Mouse (Mus musculus): ENCODE measurements around the gene Ddx19b. TPM values are rescaled to one million over a fixed set of nuclear protein-coding genes. Genes with fewer than 3 reads are reported as not detected.
"Not testable (repeated sequence)": the region's sequence is repeated elsewhere in the genome, so short reads cannot be mapped to it uniquely, and the experiment has no call there.

Ddx19b gene
- 6.0 and 7.2 TPM in 2 replicates for polyA plus RNA-seq (2014; fragmentation: Nextera tagmentation; extraction: Ambion mirVana)

DNA sequence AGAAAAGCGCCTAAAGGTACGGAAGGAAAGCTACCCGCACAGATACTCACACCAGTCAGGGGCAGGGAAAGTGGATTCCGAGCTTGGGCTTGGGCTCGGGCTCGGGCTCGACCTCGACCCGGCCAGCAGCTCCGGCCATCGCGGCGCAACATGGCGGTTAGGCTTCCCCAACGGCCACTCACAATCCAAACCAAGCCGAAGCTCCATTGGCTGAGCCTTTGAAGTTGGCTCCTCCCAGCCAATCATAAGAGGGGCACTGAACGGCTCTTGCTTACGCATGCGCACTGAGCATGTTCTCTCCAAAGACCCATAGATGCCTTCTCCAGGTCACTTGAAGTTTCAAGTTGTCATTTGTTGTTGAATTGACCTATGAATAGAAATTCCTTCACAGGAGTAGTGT is at the start of gene Ddx19b:
Gene Ddx19b (minus strand): TSS at position 180 of the 400 bp plus-strand sequence.
- Histone ChIP-seq H3K27ac (ENCODE audit: low read depth, low read length) (no peak within 1 kb of the TSS), H3K36me3 (ENCODE audit: control insufficient read depth, insufficient read depth, low read length) (no peaks in the 10 kb centered on the region), H3K9ac (ENCODE audit: low read depth, low read length) (no peak within 1 kb of the TSS), H3K4me2 (replicated peaks; ENCODE audit: low read depth, low read length) (no peak within 1 kb of the TSS), H3K4me1 (replicated peaks; ENCODE audit: control insufficient read depth, insufficient read depth, low read length) (peaks cover 9% of the 10 kb centered on the region), H3K27me3 (ENCODE audit: control insufficient read depth, insufficient read depth, low read length) (no peaks in the 10 kb centered on the region), H3K4me3 (ENCODE audit: low read depth, low read length) (no peak within 1 kb of the TSS), H3K9me3 (ENCODE audit: control insufficient read depth, low read length) (no peaks in the 10 kb centered on the region)
- no peak for ATAC-seq (ENCODE audit: low FRiP score)
- 92% methylated on average over 19 of the region's 19 CpGs for WGBS
- DNase-seq (ENCODE audit: low spot score) = no peak

GRCm38 (mm10) chr8:111079861-111080271 is 48.3 kb upstream of the Ddx19b start:
- Histone ChIP-seq H3K27me3 (ENCODE audit: control insufficient read depth, insufficient read depth, low read length) (no peaks in the 10 kb centered on the region), H3K4me1 (replicated peaks; ENCODE audit: control insufficient read depth, insufficient read depth, low read length) (peaks cover 4% of the 10 kb centered on the region), H3K4me3 (ENCODE audit: low read depth, low read length) (no peak overlapping the region), H3K9ac (ENCODE audit: low read depth, low read length) (no peak overlapping the region), H3K27ac (ENCODE audit: low read depth, low read length) (no peak overlapping the region), H3K36me3 (ENCODE audit: control insufficient read depth, insufficient read depth, low read length) (no peaks in the 10 kb centered on the region), H3K4me2 (replicated peaks; ENCODE audit: low read depth, low read length) (no peak overlapping the region; the same call in 1 of the 2 replicates), H3K9me3 (ENCODE audit: control insufficient read depth, low read length) (no peaks in the 10 kb centered on the region)
- ATAC-seq (ENCODE audit: low FRiP score) (no peak), DNase-seq (ENCODE audit: low spot score) (peak; percentile 30)
- WGBS = 34% methylated on average over 6 of the region's 6 CpGs

DNA sequence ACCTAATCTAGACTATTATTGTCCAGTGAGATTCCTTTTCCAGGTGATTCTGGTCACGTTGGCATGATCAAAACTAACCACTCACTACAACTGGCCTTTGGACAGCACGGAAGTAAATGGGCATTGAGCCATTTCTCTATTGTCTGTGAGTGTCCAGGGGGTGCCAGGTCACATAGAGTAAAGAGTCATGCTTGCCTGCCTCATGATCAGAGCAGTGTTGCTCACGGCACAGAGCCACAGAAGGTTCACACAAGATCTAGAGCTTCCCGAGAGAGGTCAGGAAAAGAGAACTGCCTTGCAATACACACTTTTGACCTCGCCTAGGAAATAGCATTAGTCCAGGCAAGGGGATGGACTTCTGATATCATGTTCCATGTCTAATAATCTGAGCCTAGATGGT is 47.9 kb upstream of the Ddx19b start:
- 65% methylated on average over 5 of the region's 5 CpGs for WGBS
- H3K27ac ChIP-seq (ENCODE audit: low read depth, low read length) = no peak overlapping the region
- no peak for ATAC-seq (ENCODE audit: low FRiP score)

GRCm38 (mm10) chr8:111075926-111076325 is 44.4 kb upstream of the Ddx19b start:
- no peak for DNase-seq (ENCODE audit: low spot score)
- no peaks in the 10 kb centered on the region for H3K36me3 ChIP-seq (ENCODE audit: control insufficient read depth, insufficient read depth, low read length)
- H3K27ac ChIP-seq (ENCODE audit: low read depth, low read length) = no peak overlapping the region
- no peak for ATAC-seq (ENCODE audit: low FRiP score)
- 77% methylated on average over 3 of the region's 3 CpGs for WGBS
- H3K4me2 ChIP-seq (replicated peaks; ENCODE audit: low read depth, low read length) = no peak overlapping the region
- no peaks in the 10 kb centered on the region for H3K27me3 ChIP-seq (ENCODE audit: control insufficient read depth, insufficient read depth, low read length)
- no peak overlapping the region for H3K4me3 ChIP-seq (ENCODE audit: low read depth, low read length)
- H3K4me1 ChIP-seq (replicated peaks; ENCODE audit: control insufficient read depth, insufficient read depth, low read length) = peaks cover 4% of the 10 kb centered on the region; the same call in 1 of the 2 replicates
- no peaks in the 10 kb centered on the region for H3K9me3 ChIP-seq (ENCODE audit: control insufficient read depth, low read length)
- H3K9ac ChIP-seq (ENCODE audit: low read depth, low read length) = no peak overlapping the region

More for the DNA sequence above, 47.9 kb upstream of the Ddx19b start:
- peaks cover 4% of the 10 kb centered on the region for H3K4me1 ChIP-seq (replicated peaks; ENCODE audit: control insufficient read depth, insufficient read depth, low read length)
- no peak overlapping the region for H3K9ac ChIP-seq (ENCODE audit: low read depth, low read length)
- H3K36me3 ChIP-seq (ENCODE audit: control insufficient read depth, insufficient read depth, low read length) = no peaks in the 10 kb centered on the region
- no peak for DNase-seq (ENCODE audit: low spot score)
- no peak overlapping the region for H3K4me2 ChIP-seq (replicated peaks; ENCODE audit: low read depth, low read length)
- H3K9me3 ChIP-seq (ENCODE audit: control insufficient read depth, low read length) = no peaks in the 10 kb centered on the region
- H3K4me3 ChIP-seq (ENCODE audit: low read depth, low read length) = no peak overlapping the region
- H3K27me3 ChIP-seq (ENCODE audit: control insufficient read depth, insufficient read depth, low read length) = no peaks in the 10 kb centered on the region

GRCm38 (mm10) chr8:111068660-111069059 is 37.1 kb upstream of the Ddx19b start:
- not testable (repeated sequence) for H3K9ac ChIP-seq (ENCODE audit: low read depth, low read length); H3K27me3 ChIP-seq (ENCODE audit: control insufficient read depth, insufficient read depth, low read length); DNase-seq (ENCODE audit: low spot score); ATAC-seq (ENCODE audit: low FRiP score); H3K9me3 ChIP-seq (ENCODE audit: control insufficient read depth, low read length); H3K4me1 ChIP-seq (replicated peaks; ENCODE audit: control insufficient read depth, insufficient read depth, low read length); H3K4me3 ChIP-seq (ENCODE audit: low read depth, low read length); H3K4me2 ChIP-seq (replicated peaks; ENCODE audit: low read depth, low read length); H3K36me3 ChIP-seq (ENCODE audit: control insufficient read depth, insufficient read depth, low read length); H3K27ac ChIP-seq (ENCODE audit: low read depth, low read length)
- WGBS = 95% methylated on average over 9 of the region's 9 CpGs

- no peak for DNase-seq (ENCODE audit: low spot score)
- Histone ChIP-seq H3K27me3 (ENCODE audit: control insufficient read depth, insufficient read depth, low read length) (no peaks in the 10 kb centered on the region), H3K9me3 (ENCODE audit: control insufficient read depth, low read length) (no peaks in the 10 kb centered on the region), H3K4me2 (replicated peaks; ENCODE audit: low read depth, low read length) (no peak overlapping the region), H3K27ac (ENCODE audit: low read depth, low read length) (no peak overlapping the region), H3K4me1 (replicated peaks; ENCODE audit: control insufficient read depth, insufficient read depth, low read length) (no peaks in the 10 kb centered on the region), H3K9ac (ENCODE audit: low read depth, low read length) (no peak overlapping the region), H3K4me3 (ENCODE audit: low read depth, low read length) (no peak overlapping the region), H3K36me3 (ENCODE audit: control insufficient read depth, insufficient read depth, low read length) (no peaks in the 10 kb centered on the region)
- 23% methylated on average over 10 of the region's 10 CpGs for WGBS
- ATAC-seq (ENCODE audit: low FRiP score) = no peak
Observed at GRCm38 (mm10) chr8:111067439-111067838, 35.9 kb upstream of the Ddx19b start.

DNA sequence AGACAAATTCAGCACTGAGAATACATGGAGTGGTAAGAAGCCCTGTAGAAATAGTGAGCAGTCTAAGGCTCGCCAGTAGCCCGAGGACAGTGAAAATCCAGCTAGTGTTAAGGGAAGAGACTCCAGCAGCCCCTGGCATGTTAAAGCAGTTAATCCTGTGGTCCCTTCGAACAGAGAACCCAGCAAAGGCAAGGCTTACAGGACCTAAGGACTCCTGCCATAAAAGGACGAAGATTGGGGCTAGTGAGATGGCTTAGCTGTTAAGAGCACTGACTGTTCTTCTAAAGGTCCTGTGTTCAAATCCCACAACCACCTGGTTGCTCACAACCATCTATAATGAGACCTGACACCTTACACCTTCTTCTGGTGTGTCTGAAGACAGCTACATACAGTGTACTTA is 34.8 kb upstream of the Ddx19b start:
- Histone ChIP-seq H3K4me2 (replicated peaks; ENCODE audit: low read depth, low read length) (no peak overlapping the region), H3K9ac (ENCODE audit: low read depth, low read length) (no peak overlapping the region), H3K9me3 (ENCODE audit: control insufficient read depth, low read length) (no peaks in the 10 kb centered on the region), H3K4me3 (ENCODE audit: low read depth, low read length) (no peak overlapping the region), H3K4me1 (replicated peaks; ENCODE audit: control insufficient read depth, insufficient read depth, low read length) (no peaks in the 10 kb centered on the region), H3K36me3 (ENCODE audit: control insufficient read depth, insufficient read depth, low read length) (no peaks in the 10 kb centered on the region), H3K27ac (ENCODE audit: low read depth, low read length) (no peak overlapping the region), H3K27me3 (ENCODE audit: control insufficient read depth, insufficient read depth, low read length) (no peaks in the 10 kb centered on the region)
- ATAC-seq (ENCODE audit: low FRiP score) (no peak), DNase-seq (ENCODE audit: low spot score) (no peak)
- WGBS = 83% methylated on average over 4 of the region's 4 CpGs

DNA sequence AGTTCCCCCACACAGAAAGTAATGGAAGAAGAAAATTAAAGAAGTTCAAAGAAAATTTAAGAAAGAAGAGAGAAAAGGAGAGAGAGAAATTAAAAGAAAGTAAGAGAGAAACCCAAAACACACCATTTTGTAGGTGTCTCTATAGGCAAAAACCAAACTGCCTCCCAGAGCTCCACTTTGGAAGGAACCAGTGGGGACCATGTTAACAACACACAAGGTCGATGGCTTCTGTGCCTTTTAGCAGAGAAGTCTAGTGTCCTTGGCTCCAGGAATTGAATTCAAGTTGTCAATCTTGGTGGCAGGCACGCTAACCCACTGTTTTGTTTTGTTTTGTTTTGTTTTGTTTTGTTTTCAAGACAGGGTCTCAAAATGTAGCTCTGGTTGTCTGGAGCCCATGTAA is 31.3 kb upstream of the Ddx19b start:
- ATAC-seq (ENCODE audit: low FRiP score) (no peak), DNase-seq (ENCODE audit: low spot score) (no peak)
- Histone ChIP-seq H3K4me2 (replicated peaks; ENCODE audit: low read depth, low read length) (peak overlapping the region; percentile 15; the same call in 1 of the 2 replicates), H3K27ac (ENCODE audit: low read depth, low read length) (no peak overlapping the region), H3K4me3 (ENCODE audit: low read depth, low read length) (peak overlapping the region; percentile 68; the same call in 1 of the 2 replicates), H3K27me3 (ENCODE audit: control insufficient read depth, insufficient read depth, low read length) (no peaks in the 10 kb centered on the region), H3K36me3 (ENCODE audit: control insufficient read depth, insufficient read depth, low read length) (no peaks in the 10 kb centered on the region), H3K4me1 (replicated peaks; ENCODE audit: control insufficient read depth, insufficient read depth, low read length) (no peaks in the 10 kb centered on the region), H3K9ac (ENCODE audit: low read depth, low read length) (no peak overlapping the region), H3K9me3 (ENCODE audit: control insufficient read depth, low read length) (no peaks in the 10 kb centered on the region)
- 51% methylated on average over 2 of the region's 2 CpGs for WGBS

DNA sequence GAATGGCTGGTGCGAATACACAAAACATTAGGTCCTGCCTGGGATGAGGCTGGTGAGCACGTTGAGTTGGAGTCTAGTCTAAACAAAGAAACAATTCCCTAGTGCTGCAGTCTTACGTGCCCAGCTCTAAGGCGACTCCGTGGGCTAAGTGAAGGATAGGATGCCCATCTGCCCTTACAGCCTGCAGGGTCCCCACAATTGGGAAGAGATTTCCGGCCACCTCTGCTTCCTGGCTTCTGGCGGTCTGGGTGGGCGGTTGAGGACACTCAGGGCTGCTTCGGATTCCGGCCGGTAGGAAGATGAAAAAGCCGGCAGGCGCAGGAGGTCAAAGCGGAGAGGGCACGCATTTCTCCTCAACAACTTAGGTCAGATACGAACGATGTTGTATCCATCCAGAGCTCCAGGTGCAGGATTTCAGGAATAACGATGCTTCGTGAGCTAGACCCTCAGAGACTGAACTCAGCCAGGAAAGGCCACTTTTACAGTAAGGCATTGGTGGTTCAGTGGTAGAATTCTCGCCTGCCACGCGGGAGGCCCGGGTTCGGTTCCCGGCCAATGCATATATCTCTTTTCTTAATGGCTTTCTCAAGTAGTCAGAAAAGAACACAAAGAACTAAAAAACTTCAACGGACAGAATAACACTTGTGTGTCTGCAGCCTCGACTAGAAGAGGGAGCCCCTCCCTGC is 30.7 kb upstream of the Ddx19b start:
- Histone ChIP-seq H3K9ac (ENCODE audit: low read depth, low read length) (peak overlapping the region; percentile 70), H3K27ac (ENCODE audit: low read depth, low read length) (peak overlapping the region; percentile 40; the same call in 1 of the 2 replicates), H3K27me3 (ENCODE audit: control insufficient read depth, insufficient read depth, low read length) (no peaks in the 10 kb centered on the region), H3K4me3 (ENCODE audit: low read depth, low read length) (peak overlapping the region; percentile 68), H3K36me3 (ENCODE audit: control insufficient read depth, insufficient read depth, low read length) (no peaks in the 10 kb centered on the region), H3K4me2 (replicated peaks; ENCODE audit: low read depth, low read length) (peak overlapping the region; percentile 61), H3K4me1 (replicated peaks; ENCODE audit: control insufficient read depth, insufficient read depth, low read length) (peaks cover 4% of the 10 kb centered on the region; the same call in 1 of the 2 replicates), H3K9me3 (ENCODE audit: control insufficient read depth, low read length) (no peaks in the 10 kb centered on the region)
- ATAC-seq (ENCODE audit: low FRiP score) = peak; percentile 93
- DNase-seq (ENCODE audit: low spot score) = peak; percentile 95
- under 1% methylated on average over 27 of the region's 27 CpGs for WGBS

Data from hindbrain, embryonic 11.5 days (tissue).